Mouse (Mus musculus) embryo, embryonic 10 days (tissue): Measurements from ENCODE around the gene Rbfox1.

Experiments
- DNase-seq: peaks from one replicate; pipeline ENCODE4 v3.0.0-alpha.2; 2015; ENCODE audit warnings: low spot score

The Rbfox1 gene

DNA sequence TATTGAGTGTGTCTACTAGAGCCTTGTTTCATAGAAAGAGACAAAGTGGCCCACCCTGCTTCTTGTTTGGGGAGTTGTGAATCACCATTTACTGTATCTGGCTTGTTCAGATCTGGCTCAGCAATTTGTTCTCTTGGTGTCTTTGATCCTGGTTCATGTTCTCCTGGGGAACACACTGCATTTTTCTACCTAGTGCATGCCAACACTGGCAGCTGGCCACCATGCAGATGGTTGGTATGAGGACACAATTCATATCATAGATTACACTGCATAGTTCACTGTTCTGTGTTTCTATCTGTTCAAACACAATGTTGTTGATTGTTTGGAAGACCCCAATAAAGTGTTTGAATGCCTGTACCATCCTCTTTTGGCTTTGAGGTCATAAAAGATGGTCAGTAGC lies 948.3 kb downstream of the Rbfox1 start:
- no peak for DNase-seq

DNA sequence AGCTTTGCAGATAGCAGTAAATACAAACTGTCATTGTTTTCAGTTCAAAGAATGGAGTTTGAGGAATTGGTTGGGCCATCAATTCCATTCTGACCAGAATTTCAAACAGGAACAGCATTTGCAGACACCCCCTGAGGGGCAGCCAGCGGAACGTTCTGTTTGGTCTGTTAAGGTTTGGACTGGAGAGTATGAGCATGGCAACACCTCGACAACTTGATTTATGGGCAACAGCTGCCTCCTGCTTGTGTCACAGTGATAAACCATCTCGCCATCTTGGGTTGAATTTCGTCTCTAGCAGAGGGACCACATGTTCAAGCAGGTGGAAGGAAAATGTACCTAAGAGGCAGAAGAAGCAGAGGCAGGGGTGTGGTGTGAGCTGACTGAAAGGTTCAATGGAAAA lies 949.9 kb downstream of the Rbfox1 start:
- peak; percentile 65 for DNase-seq

DNA sequence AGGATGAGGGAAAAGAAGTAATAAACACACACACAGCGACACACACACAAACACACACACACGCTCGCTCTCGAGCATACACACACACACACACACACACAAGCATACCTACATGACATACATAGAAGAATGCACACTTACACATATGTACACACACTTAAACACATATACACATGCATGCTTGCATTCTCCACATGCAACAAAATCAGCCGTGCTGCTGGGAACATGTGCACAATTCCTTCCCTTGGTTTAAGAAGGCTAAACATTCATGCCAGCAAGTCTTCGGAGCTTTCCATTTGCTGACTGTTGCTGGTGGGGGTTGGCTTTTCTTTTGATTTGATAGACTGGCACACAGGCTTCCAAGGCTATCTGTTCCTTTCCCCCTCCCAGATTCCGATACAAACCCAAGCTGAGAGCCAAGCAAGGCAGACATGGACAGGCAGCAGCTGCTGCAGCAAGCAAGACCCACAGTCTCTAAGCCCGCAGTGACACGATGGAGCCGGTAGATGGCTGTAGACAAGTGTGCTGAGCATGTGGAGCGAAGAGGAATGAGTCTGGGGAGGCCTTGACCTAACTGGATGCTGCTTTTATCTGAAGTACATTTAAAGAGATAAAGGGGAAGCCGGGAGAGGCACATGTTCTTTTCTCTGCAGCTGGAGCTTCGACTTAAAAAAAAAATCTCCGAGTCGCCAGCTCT lies 954.3 kb downstream of the Rbfox1 start:
- DNase-seq: peak; percentile 91

DNA sequence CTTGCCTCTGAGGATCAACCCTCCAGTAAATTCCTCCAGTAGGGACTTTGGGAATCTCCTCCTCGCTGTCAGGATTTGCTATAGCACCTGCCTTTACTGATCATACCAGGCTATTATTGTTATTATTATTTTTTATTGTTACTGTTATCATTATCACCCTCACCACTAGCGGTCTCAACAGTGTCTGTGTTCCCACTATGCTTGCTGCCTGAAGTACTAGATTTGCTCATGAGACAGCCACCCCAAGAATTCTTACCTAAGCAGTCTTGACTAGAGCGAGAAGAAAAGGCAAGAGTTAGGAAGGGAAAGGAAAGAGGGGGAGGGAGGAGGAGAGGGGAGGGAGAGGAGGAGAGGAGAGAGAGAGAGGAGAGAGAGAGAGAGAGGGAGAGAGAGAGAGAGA lies 954.9 kb downstream of the Rbfox1 start:
- no peak for DNase-seq

DNA sequence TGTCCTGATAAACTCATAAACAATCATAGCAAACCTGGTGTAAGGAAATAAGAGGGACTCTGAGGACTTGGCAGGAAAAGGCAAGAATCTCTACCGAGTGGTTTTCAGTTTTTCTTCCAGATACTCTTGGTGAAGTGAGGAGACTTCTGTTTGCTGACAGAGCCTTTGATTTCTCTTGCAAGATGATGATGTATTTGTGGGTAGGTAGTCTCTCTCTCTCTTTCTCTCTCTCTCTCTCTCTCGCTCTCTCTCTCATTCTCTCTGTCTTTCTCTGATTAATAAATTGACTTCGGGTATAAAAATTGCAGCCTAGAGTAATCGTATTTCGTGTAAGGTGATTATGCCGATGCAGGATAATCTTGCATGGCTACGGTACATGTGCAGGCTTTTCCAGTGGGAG lies 955.3 kb downstream of the Rbfox1 start:
- no peak for DNase-seq

DNA sequence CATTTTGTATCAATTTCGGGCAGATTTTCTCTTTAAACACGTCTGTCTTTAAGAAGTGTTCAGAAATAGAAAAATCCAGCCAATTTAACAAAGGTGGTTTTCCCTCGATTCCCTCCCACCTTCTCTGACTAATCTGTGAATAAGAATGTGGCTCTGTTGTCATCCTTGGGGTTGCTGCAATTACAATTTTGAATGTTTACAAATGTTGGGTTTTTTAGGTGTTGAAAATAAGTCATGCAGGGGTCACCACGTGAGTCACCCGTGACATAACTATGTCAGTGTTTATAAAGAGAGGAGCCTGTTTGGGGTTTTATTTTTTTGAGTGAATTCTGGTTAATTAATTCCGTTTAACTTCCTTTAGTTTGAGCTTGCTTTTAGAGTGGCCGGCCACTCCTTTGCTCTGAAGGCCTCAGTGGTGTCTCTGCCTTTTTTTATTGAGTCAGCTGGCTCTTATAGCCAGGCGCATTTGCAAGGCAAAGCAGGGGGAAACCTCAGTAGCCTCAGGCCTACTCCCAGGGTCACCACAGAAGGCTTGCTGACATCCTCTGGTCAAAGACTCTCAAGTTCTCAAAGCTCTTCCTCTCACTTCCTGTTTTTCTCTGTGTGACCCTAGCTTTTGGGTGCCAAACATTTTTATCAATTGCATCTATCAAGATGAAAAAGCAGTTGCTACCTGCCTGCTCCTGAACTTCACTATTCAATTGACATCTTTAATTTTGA lies 957.1 kb downstream of the Rbfox1 start:
- DNase-seq: peak; percentile 23

DNA sequence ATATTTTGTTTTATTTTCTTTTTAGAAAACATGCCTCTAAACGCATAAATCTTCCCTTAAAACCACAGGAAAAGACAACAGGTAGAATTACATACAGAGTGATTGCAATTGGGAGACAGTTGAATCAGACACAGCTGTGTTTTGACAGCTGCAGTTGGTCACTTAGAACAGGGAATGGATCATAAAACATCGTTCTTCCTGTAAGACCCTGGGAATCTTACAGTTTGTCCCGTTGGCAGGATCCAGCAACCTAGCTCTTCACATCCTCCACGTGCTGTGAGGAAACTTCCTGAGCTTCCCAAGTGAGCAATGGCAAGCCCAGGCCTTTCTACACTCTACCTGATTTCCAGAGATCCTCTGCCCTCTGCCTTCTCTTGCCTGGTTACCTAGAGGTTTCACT lies 959.5 kb downstream of the Rbfox1 start:
- DNase-seq: peak; percentile 50

DNA sequence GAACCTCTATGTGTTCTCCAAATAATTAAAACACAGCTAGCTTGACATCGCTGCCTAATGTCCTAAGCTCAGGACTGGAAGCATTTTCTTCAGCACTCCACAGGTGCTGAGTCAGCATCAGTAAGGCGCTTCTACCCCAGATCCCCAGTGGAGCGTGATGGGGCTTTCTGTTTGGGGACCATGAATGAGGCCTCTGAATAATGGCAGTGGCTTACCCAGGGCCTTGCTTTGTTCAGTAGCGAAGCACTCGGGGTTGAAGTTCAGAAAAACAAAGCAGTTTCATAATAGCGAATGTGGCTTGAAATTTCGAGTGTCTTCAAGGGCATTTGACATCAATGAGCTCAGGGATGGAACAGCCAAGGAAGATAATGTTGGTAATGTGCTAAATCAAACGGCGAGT lies 966.2 kb downstream of the Rbfox1 start:
- peak; percentile 52 for DNase-seq

DNA sequence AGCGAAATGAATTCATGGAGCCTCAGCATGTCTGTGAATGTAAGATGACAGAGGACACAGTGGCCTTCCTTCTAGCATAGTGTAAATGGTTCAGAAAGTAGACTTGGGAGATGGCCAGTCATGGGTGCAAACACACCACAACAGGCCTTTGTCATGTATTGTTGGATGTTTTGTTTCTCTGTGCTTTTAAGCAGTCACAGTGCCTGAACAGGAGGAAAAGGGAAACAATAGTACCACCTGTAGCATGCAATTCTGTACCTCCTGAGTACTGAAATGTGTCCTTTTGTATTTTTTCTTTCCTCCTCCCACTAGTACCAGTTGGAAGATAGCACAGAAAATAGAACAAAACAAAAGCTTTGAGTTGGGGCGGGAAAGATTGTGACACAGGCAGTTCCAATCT lies 968.6 kb downstream of the Rbfox1 start:
- DNase-seq: no peak

DNA sequence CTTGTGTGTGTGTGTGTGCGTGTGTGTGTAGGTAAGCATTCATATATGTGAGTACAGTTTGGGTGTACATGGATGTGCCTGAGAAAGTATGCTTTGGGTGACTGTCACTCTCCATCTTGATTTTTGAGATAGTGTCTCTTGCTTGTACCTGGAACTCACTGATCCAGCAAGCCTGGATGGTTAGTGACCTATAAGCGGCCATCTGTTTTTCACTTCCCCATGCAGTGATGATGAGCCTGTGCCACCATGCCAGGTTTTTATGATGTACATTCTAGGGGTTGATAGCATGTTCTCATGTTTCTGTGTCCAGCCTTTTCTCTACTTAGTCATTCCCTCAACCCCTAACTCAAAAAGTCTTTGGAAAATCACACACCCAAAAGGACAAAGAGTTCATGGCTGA lies 976.5 kb downstream of the Rbfox1 start:
- DNase-seq: no peak

DNA sequence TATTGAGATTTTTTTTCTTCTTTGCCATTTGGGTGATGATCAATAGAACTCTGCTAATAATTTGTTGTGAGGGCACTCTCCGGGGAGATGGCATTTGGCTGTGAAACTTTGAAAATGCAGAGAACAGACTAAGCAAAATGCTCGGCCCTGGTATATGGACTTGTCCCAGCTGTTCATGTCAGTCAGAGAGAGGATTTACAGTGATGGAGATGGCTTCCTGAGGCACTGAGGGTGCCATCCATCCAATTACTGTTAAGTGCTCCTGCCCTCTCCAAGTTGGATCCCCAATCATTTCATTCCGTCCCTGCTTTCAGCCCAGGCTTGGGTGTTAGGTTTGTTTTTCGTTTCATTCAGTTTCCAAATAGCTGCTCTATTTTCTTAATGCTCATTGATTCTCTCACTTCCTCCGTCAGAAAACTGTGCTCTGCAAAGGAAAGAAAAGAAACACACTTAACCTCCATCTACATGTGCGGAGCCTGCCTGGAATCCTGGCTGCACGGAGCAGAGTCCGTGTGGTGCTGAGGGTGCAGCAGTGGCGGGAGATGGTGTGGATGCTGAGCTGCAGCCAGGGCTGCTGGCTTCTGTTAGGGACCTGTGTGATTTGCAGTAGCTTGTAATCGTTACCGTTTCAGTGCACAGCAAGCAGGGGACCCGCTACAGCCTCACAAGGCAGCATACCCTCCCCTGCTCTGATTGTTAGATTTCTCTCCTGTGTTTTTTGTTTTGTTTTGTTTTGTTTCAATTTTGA lies 997.7 kb downstream of the Rbfox1 start:
- no peak for DNase-seq

DNA sequence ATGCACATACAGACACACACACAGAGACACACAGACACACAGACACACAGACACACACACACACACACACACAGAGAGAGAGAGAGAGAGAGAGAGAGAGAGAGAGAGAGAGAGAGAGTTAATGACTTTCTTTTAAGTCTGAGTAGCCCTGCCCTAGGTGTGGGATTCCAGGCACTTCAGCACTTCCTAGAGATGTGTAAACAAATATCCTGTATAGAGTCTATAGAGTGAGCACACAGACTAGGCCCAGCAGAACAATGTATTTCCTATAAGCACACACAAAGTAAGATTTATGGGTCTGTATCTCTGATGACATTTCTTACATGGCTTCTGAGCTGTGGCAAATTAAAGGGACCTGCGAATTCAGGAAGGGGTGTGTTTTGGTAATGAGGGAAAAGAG lies 998.6 kb downstream of the Rbfox1 start:
- no peak for DNase-seq

DNA sequence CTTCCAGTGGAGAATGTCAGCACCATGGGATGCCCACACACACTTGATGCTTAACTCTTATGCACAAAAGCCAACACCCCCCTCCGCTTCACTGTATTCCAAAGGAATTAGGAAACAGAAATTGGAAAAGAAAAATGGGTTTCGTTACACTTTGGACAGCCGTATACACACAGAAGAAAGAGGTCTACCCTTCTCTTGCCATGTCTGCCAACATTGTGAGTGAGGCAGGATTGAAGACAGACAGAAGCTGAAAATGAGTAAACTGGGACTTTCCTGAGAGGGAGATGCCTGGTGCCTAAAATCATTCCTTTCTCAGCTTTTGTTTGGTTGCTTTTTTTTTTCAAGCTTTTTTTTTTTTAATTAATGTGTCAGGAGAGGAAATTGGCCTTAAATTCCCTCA lies 1000.5 kb downstream of the Rbfox1 start:
- DNase-seq: no peak

DNA sequence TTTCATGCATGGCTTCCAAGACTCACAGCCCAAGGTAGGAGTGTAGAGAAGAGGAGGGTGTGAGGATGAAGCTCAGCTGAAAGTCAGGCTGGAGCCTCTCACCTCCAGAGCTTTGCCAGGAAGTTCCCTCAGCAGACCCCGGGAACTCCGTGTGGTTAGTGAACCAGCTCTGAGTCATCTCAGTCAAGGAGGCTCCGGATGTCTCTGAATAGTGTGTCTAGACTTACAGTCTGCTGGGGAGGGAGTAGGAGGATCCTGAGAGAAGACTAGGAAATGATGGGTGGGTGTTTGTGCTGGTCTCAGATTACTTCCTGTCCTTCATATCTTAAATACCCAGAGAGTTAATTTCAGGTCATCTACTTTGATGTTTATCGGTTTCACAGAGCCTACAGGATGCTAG lies 1004.1 kb downstream of the Rbfox1 start:
- DNase-seq: peak; percentile 24

DNA sequence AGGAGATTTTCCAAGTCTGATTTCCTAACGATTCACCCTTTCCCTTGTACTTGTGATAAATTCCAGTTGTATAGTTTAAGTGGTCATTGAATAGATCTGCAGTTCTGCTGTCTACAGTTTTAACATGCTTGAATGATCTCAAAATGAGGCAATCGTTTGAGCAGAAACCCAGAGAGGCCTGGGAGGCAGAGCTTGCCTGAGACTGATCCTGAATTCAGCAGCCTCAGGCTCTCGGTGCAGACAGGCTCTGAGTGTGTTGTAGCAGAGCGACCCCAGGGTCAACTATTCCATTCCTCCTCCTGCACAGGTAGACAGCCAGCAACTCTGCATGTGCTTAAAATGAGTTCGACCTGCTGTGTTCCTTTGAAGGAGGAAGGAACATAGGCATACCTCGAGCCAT lies 1012.6 kb downstream of the Rbfox1 start:
- no peak for DNase-seq

DNA sequence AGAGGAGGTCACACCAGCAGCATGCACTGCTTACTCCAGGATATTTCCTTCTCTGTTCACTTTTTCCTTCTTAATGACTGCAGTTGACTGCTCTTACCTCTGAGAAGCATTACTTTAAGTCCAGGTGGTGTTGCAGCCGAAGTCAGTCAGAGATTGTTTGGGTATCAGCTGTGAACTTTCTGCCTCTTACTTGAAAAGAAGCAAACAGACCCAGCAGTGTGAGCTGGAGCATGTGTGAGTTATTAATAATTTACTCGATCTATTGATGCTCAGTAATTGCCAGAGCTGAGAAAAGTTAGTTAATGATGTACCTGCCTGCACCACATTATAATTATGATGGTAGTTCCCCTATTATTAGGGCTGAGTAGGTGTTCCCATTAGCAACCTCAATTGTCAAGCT lies 1014.9 kb downstream of the Rbfox1 start:
- DNase-seq: no peak

DNA sequence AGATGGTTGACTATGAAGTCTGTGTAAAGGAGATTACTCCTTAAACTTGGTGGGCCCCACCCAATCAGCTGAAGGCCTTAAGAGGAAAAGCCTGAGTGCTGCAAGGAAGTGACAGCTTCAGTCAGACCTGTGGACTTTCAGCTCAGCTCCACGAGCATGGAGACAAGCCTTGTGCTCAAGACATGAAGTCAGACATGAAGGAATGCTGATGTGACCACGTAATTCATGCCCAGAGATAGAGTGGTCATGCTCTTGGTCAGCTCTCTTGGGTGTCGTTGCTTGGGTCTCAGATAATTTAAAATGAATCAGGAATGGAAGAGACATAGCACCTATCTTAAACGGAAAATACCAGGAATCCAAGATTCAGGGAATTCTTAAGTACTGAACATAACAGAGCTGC lies 1019.8 kb downstream of the Rbfox1 start:
- no peak for DNase-seq

DNA sequence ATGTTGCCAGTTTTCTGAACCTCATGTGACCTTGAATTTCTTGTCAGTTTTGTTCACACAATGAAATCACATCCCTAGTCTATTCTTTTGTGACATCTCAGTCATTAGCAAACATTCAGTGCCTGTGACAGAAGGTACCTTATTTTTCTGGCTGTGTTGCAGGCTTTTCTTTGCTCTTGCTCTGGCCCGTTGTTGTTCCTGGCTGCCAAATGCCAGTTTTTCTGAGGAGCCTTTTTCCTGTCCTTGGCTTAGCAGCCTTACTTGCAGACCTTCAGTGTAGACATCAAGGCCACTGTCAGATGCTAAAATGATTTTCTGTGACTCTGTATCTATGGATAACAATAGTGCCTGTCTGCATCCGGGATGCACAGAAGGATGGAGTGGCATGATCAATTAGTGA lies 1020.8 kb downstream of the Rbfox1 start:
- DNase-seq: no peak

DNA sequence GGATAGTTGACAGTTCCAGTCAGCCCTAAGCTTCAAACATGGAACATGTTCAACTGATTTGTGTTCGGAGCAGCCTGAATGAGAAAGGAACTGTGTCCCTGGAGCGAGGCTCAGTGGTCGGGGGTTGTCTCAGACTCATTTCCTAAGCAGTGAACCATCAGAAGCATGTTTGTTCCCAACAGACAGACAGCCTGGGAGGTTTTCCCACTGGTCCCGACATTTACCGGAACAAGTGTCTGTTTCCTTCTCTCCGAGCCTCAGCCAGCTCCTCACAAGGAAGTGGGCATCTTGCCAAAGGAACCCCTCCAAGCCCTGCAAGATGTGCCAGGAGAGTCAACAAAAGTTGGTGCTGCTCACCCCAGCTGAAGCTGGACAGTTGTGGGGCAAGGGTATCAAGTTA lies 1022.4 kb downstream of the Rbfox1 start:
- no peak for DNase-seq

DNA sequence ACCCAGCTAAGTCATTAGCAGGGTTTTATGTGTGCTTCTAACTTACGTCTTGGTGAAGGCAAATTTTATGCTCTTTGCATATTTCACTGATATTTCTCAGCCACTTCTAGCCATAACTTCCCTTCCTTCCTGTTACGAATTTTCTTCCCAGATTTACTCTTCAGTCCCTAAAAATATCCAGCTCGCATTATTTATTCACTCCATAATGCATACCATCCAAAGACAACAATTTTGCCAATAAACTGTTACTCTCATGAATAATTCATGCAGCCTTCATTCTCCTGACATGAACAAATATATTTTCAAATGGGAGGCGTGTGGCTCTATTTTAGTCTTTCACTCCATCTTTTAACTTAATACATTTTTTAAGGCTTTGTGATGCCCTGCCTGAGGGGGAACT lies 1029.4 kb downstream of the Rbfox1 start:
- no peak for DNase-seq

DNA sequence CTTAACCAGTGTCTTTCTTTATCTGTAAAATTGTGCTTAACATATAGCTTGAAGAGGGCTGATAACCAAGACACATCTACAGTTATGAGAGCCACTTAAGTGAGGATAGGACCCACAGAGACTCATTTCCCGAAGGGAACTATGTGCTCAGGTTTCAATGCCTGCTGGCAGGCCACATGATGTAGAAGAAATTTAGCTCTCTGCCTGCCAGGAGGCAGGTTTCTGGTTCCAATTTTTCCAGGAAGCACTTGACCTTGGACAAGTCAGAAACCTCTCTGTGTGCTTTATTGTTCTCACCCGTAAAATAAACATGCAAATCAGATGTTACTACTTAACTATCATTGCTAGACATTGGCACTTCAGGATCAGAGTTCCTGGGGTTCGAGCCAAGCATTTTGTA lies 1033.5 kb downstream of the Rbfox1 start:
- DNase-seq: no peak

DNA sequence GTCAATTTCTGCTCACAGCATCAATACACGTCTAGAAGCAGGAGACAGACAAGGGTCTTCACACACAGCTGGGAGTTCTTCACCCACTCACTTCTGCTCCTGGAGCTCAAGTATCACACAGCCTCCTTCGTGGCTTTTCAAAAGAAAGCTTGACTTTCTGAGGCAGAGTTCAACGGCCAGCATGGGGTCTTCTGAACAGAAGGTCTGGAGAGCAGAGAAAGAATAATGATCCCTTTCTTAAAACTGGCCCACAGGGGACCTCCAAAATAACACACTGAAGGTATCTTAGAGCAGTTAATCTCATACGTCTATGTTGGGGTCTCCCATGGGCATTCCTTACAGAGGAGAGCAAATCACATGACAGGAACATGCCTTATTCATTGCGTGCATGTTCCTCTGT lies 1034.5 kb downstream of the Rbfox1 start:
- no peak for DNase-seq

DNA sequence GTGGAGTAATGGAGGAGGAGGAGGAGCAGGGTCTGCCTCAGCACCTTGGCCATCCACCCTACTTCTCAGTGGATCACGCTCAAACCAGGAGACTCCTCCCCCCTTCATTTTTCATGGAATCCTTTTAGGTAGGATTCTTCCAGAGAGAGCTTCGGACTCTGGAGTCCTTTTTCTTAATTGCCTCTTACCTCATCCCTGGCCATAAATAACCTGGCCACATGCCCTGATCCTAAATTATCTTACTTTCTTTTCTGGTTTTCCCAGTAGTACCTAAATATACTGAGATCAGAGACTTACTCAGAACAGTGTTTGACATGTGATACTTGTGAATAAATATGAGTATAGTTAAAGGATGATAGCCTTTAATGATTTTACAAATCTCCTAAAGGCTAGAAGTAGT lies 1042.5 kb downstream of the Rbfox1 start:
- DNase-seq: no peak
